Mouse (Mus musculus) T-cell, adult 2 months (primary cell): ENCODE data around the gene Tac4.
A peak's percentile ranks its signal among the peaks of the same experiment; 100 is the strongest.

Experiments used
- DNase-seq: peaks from one replicate; pipeline ENCODE4 v3.0.0; 2022; ENCODE audit warnings: low spot score

Gene Tac4

GRCm38 (mm10) chr11:95261178-95261751 is at the start of gene Tac4:
Tac4 (plus strand) TSS chr11:95261529.
- DNase-seq = peak; percentile 27

DNA sequence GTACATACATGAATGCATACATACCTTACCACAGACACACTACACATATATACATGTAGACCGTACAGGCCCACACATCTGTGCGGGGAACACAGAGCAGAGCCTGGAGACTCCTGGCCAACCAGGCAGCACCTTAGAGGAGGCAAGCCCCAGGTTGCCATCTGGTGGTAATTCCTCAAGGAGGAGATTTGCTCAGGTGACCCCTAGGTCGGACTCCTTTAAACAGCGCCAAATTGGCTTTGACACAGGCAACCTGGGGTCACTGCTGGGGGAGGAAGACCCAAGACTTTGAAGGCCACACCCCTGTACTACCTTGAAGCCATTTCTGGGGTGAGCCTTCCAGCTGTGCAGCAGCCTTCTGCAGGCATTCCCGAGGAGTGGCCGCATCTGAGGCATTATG is 47.7 kb upstream of the Tac4 start:
- no peak for DNase-seq

- DNase-seq = no peak
These were observed 47.0 kb upstream of the Tac4 start for GRCm38 (mm10) chr11:95214305-95214704.

DNA sequence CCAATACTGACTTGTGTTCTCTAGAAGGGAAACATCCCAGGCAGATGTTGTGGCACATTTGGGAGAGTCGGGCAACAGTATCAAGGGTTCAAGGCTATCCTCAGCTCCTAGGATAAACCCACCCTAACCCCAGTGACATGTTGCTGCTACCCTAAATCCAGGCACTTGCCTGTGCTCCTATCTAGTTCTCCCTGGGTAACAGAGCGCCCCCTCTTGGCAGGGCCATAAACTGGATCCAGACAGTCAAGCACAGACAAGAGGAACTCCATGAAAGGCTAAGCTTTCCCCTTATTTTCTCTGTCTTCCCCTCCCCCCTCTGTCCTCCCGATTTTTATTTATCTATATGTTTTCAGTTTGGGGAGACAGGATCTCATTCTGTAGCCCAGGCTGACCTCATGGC is 45.1 kb upstream of the Tac4 start:
- no peak for DNase-seq

GRCm38 (mm10) chr11:95219111-95219510 is 42.2 kb upstream of the Tac4 start:
- no peak for DNase-seq

- no peak for DNase-seq
These were observed 37.9 kb upstream of the Tac4 start for GRCm38 (mm10) chr11:95223473-95223872.

GRCm38 (mm10) chr11:95224124-95224893 is 37.0 kb upstream of the Tac4 start:
- no peak for DNase-seq

DNA sequence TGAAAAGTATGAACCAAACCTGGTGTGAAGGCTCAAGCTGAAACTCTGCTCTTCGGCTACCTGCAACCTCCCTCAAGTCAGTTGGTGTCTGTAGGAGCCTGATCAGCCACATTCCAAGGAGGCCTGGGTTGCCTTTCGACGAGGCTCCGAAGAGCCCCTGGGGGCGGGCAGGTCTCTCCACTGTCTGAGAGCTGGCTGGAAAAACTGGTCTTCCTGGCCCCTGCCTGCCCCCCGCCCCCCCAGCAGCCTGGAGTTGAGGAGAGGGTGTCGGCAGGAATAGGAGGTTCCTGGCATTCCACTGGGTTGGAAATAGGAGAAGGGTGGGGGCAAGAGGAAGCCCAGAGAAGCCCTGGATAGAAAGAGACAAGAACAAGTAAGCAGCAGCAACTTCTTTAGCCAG is 35.9 kb upstream of the Tac4 start:
- no peak for DNase-seq

DNA sequence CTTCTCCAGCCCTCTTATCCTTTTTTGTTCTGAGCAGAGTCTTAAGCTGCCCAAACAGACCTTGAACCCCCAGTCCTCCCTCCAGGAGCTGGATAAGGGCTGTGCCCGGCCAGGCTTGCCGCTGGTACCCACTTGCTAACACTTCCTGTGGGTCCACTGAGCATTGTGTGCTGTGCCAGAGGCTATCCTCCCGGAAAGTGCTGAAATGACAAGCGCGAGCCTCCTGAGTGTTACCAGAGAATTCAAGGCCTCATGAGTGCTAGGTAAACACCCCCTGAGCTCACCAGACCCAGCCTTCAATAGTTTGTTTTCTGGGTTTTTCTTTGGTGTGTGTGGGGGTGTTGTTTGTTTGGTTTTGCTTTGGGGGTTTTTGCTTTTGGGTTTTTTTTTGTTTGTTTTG is 33.9 kb upstream of the Tac4 start:
- DNase-seq = no peak

DNA sequence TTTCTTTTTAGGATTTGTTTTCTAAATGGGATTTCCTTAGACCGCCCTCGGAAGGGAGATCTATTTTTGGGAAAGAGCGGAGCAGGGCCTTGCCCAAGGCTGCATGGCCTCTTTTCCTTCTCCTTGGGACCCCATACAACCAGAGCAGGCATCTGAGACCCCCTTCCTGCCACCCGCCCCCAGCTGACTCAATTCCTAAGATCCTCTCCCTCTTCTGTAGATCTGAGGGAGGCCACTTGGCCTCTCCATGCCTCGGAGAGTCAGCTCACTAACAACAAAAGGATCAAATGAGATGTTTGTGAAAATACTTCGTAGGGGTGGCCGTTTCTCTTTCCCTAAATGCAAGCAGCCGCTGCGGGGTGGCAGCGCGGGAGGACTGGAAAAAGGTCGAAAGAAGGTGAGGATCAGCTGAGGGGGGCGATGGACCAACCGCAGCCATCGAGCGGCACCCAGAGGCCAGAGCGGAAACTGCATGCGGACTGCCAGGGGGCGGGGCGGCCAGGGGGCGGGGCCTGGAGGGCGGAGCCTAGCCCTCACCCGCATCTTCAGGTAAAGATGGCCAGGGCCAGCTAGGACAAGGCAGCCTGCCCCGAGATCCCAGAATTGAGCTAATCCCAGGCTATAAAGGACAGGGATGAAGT is 29.5 kb upstream of the Tac4 start:
- peak; percentile 49 for DNase-seq

GRCm38 (mm10) chr11:95232329-95232696 is 29.0 kb upstream of the Tac4 start:
- no peak for DNase-seq

- DNase-seq = no peak
These were observed 22.9 kb upstream of the Tac4 start for GRCm38 (mm10) chr11:95238477-95238876.

GRCm38 (mm10) chr11:95242653-95243052 is 18.7 kb upstream of the Tac4 start:
- no peak for DNase-seq

- no peak for DNase-seq
These were observed 15.9 kb upstream of the Tac4 start for GRCm38 (mm10) chr11:95245456-95245855.

- no peak for DNase-seq
These were observed 14.3 kb upstream of the Tac4 start for GRCm38 (mm10) chr11:95247065-95247464.

DNA sequence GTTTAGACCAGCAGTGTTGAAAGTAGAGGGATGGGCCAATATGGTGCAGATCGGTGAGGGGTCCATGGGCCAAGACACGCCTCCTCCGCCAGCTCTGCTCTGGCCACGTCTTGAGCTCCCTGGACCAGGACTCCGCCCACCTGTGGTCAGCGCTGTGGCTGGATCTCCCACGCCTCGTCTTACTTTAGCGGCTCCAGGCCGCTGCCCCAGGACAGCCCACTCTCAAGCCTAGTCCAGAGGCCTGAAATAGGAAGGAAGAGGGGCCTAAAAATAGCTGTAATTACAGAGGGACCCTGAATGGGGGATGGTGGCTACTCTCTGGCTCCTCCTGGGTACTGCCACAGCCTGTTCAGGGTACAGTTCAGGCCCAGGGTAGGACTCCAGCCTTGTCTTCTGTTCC is 11.2 kb upstream of the Tac4 start:
- no peak for DNase-seq

DNA sequence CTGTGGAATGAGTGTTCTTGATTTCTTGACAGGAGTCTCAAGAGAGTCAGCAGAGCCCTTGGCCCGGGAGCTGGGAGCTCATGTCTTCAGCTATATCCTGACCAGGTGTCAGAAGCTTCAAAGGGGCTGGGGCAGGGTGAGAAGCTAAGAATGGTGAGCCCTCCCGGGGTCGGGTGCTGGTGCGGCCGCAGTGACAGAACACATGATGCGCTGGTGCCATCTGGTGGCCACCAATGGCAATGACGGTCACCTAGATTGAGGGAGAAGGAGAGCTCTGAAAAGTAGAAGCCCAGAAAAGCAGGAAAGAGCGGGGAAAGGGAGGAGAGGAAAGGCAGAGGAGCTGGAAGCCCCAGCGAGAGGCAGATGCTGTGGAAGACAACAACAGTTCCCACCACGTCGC is 10.0 kb upstream of the Tac4 start:
- DNase-seq = peak; percentile 55

- DNase-seq = no peak
These were observed 9.2 kb upstream of the Tac4 start for GRCm38 (mm10) chr11:95252104-95252503.

- no peak for DNase-seq
These were observed 7.2 kb upstream of the Tac4 start for GRCm38 (mm10) chr11:95254165-95254564.

- DNase-seq = no peak
These were observed 5.6 kb upstream of the Tac4 start for GRCm38 (mm10) chr11:95255747-95256146.

DNA sequence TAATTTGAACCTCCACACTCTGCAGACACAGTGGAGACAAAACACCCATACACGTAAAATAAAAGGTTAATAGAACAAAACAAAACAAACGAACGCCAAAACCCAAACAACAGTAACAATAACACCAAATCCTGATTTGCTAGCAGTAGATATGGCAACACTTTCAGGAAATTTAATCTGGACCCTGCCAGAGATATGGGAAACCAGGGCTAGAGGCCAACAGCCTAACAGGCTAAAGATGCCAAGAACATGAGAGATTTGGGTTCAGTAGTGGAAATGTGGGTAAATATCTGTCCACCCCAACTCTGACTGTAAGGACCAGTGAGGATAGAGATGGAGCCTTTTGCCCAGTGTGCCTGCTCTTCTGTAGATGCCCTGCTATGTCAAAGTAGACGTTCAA is 3.4 kb upstream of the Tac4 start:
- no peak for DNase-seq

DNA sequence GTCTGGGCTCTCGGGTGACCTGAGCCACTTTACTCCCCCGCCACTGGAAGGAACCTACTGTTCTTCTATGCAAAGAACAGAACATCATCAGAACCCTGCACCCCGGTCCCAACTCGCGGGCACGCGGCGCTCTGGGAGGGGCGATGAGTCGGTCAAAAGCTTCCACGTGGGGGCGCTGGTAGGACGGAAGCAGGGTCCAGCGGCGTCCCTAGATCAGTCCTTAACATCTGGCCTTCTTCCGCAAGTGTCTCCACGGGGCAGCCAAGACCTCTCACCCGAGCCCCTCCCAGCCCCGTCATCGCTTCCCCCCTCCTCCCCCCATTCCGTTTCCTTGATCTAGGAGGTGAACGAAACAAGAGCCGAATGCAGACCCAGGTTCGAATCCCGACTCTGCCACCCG is 2.8 kb upstream of the Tac4 start:
- DNase-seq = peak; percentile 65

- DNase-seq = peak; percentile 93
These were observed 2.1 kb upstream of the Tac4 start for GRCm38 (mm10) chr11:95259088-95259849.
